Mouse (Mus musculus): Measurements from ENCODE around the gene Eef1a2. TPM values are rescaled to one million over a fixed set of nuclear protein-coding genes. Genes with fewer than 3 reads are reported as not detected.

Gene Eef1a2
- total RNA-seq, 2 experiments from 2014 or later = not detected

GRCm38 (mm10) chr2:181159091-181159514 is 2.3 kb upstream of the Eef1a2 start:
- no peak for ATAC-seq (replicated peaks; ENCODE audit: poor library complexity)

GRCm38 (mm10) chr2:181158471-181158870 is 1.7 kb upstream of the Eef1a2 start:
- no peak for ATAC-seq (replicated peaks; ENCODE audit: poor library complexity)

GRCm38 (mm10) chr2:181157716-181158302 is 995 bp upstream of the Eef1a2 start:
- ATAC-seq (replicated peaks; ENCODE audit: poor library complexity) = no peak

GRCm38 (mm10) chr2:181157180-181157579 is 366 bp upstream of the Eef1a2 start:
- ATAC-seq (replicated peaks; ENCODE audit: poor library complexity) = no peak

GRCm38 (mm10) chr2:181155801-181156200 is 1.0 kb downstream of the Eef1a2 start:
- no peak for ATAC-seq (replicated peaks; ENCODE audit: poor library complexity)

GRCm38 (mm10) chr2:181154831-181155415 is 1.9 kb downstream of the Eef1a2 start:
- ATAC-seq (replicated peaks; ENCODE audit: poor library complexity) = no peak

GRCm38 (mm10) chr2:181154361-181154760 is 2.5 kb downstream of the Eef1a2 start:
- ATAC-seq (replicated peaks; ENCODE audit: poor library complexity) = no peak

GRCm38 (mm10) chr2:181153837-181154236 is 3.0 kb downstream of the Eef1a2 start:
- ATAC-seq (replicated peaks; ENCODE audit: poor library complexity) = peak; percentile 70

GRCm38 (mm10) chr2:181153131-181153530 is 3.7 kb downstream of the Eef1a2 start:
- no peak for ATAC-seq (replicated peaks; ENCODE audit: poor library complexity)

GRCm38 (mm10) chr2:181152701-181153100 is 4.1 kb downstream of the Eef1a2 start:
- ATAC-seq (replicated peaks; ENCODE audit: poor library complexity) = no peak

GRCm38 (mm10) chr2:181150281-181150680 is 6.5 kb downstream of the Eef1a2 start:
- ATAC-seq (replicated peaks; ENCODE audit: poor library complexity) = no peak

GRCm38 (mm10) chr2:181148318-181148955 is 8.4 kb downstream of the Eef1a2 start:
- ATAC-seq (replicated peaks; ENCODE audit: poor library complexity) = no peak

- no peak for ATAC-seq (replicated peaks; ENCODE audit: poor library complexity)
Measured at GRCm38 (mm10) chr2:181147546-181148317, 9.1 kb downstream of the Eef1a2 start.

- no peak for ATAC-seq (replicated peaks; ENCODE audit: poor library complexity)
Measured at GRCm38 (mm10) chr2:181146976-181147545, 9.8 kb downstream of the Eef1a2 start.

GRCm38 (mm10) chr2:181144675-181145074 is 12.1 kb downstream of the Eef1a2 start:
- no peak for ATAC-seq (replicated peaks; ENCODE audit: poor library complexity)

- ATAC-seq (replicated peaks; ENCODE audit: poor library complexity) = no peak
Measured at GRCm38 (mm10) chr2:181143509-181144276, 13.1 kb downstream of the Eef1a2 start.

- ATAC-seq (replicated peaks; ENCODE audit: poor library complexity) = no peak
Measured at GRCm38 (mm10) chr2:181142703-181143135, 14.1 kb downstream of the Eef1a2 start.

GRCm38 (mm10) chr2:181139641-181140193 is 17.1 kb downstream of the Eef1a2 start:
- ATAC-seq (replicated peaks; ENCODE audit: poor library complexity) = no peak

- peak; percentile 60 for ATAC-seq (replicated peaks; ENCODE audit: poor library complexity)
Measured at GRCm38 (mm10) chr2:181136934-181137333, 19.9 kb downstream of the Eef1a2 start.

GRCm38 (mm10) chr2:181135446-181135818 is 21.4 kb downstream of the Eef1a2 start:
- no peak for ATAC-seq (replicated peaks; ENCODE audit: poor library complexity)
